Mouse (Mus musculus): ENCODE measurements around the gene Fignl2. TPM values are rescaled to one million over a fixed set of nuclear protein-coding genes. Genes with fewer than 3 reads are reported as not detected.
"Not testable (repeated sequence)": the region's sequence is repeated elsewhere in the genome, so short reads cannot be mapped to it uniquely, and the experiment has no call there.

The Fignl2 gene
- polyA plus RNA-seq, 1 experiment from 2014 or later, result 0.41 TPM

DNA sequence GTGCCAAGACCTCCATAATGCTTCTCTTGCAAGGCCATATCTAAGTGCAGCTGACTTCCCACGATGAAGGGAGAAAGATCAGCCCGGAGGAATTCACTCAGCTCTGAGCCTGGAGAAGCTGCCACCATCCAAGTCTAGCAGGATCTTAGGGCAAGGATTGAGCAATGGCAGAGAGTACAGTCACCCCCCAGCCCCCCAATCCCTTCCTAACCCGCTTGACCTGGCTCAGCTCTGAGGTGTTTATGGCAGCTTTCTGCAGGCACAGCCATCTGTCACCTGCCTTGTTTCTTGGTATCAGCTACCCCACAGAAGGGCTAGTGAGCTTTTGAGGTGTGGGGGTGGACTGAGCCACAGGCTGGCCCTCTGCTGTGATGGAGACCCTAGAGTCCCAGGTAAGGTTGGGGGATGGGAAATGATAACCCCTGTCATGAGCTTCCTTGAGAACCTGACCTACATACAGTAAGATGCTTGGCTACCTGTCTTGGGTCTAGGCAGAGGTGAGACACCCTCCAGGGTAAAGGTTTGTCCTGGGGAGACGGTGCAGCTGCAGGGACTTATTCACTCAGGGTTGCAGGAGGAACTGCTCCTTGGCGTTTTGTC, 37.2 kb upstream of the Fignl2 start, which contains the start of gene Ankrd33:
Gene Ankrd33, plus strand, starts transcription at position 245 of the 600 bp plus-strand sequence.
- H3K4me3 ChIP-seq (ENCODE audit: low read depth, low read length), result no peak within 1 kb of the TSS
- 78% methylated on average over 5 of the region's 5 CpGs for WGBS
- H3K27me3 ChIP-seq (ENCODE audit: control insufficient read depth, insufficient read depth, low read length), result no peaks in the 10 kb centered on the region
- no peak within 1 kb of the TSS for H3K9ac ChIP-seq (replicated peaks; ENCODE audit: low read depth, low read length)
- no peak for ATAC-seq (ENCODE audit: insufficient number of reproducible peaks, insufficient read depth, low FRiP score, low read depth)
- H3K4me1 ChIP-seq (ENCODE audit: control insufficient read depth, insufficient read depth, low read length), result peaks cover 5% of the 10 kb centered on the region; the same call in 1 of the 2 replicates
- no peak within 1 kb of the TSS for H3K4me2 ChIP-seq (replicated peaks; ENCODE audit: low read depth, low read length)
- H3K27ac ChIP-seq (ENCODE audit: low read length), result no peak within 1 kb of the TSS
- H3K9me3 ChIP-seq (ENCODE audit: control insufficient read depth, low read depth, low read length), result no peaks in the 10 kb centered on the region
- no peaks in the 10 kb centered on the region for H3K36me3 ChIP-seq (ENCODE audit: control insufficient read depth, insufficient read depth, low read length)

- H3K9ac ChIP-seq (replicated peaks; ENCODE audit: low read depth, low read length); H3K9me3 ChIP-seq (ENCODE audit: control insufficient read depth, low read depth, low read length); H3K36me3 ChIP-seq (ENCODE audit: control insufficient read depth, insufficient read depth, low read length); ATAC-seq (ENCODE audit: insufficient number of reproducible peaks, insufficient read depth, low FRiP score, low read depth); H3K27me3 ChIP-seq (ENCODE audit: control insufficient read depth, insufficient read depth, low read length); H3K4me3 ChIP-seq (ENCODE audit: low read depth, low read length); H3K4me1 ChIP-seq (ENCODE audit: control insufficient read depth, insufficient read depth, low read length); H3K4me2 ChIP-seq (replicated peaks; ENCODE audit: low read depth, low read length): not testable (repeated sequence)
- H3K27ac ChIP-seq (ENCODE audit: low read length), result peak overlapping the region; percentile 36; the same call in 1 of the 2 replicates
- WGBS, result 91% methylated on average over 2 of the region's 2 CpGs
These were observed 35.4 kb upstream of the Fignl2 start for GRCm38 (mm10) chr15:101113778-101114177.

GRCm38 (mm10) chr15:101113176-101113575, 34.8 kb upstream of the Fignl2 start:
- H3K27ac ChIP-seq (ENCODE audit: low read length), result peak overlapping the region; percentile 36; the same call in 1 of the 2 replicates
- H3K4me2 ChIP-seq (replicated peaks; ENCODE audit: low read depth, low read length), result no peak overlapping the region
- ATAC-seq (ENCODE audit: insufficient number of reproducible peaks, insufficient read depth, low FRiP score, low read depth), result peak; percentile 50; the same call in 1 of the 2 replicates
- H3K4me1 ChIP-seq (ENCODE audit: control insufficient read depth, insufficient read depth, low read length), result no peaks in the 10 kb centered on the region
- H3K4me3 ChIP-seq (ENCODE audit: low read depth, low read length), result no peak overlapping the region
- no peaks in the 10 kb centered on the region for H3K27me3 ChIP-seq (ENCODE audit: control insufficient read depth, insufficient read depth, low read length)
- WGBS, result 57% methylated on average over 8 of the region's 8 CpGs
- no peaks in the 10 kb centered on the region for H3K9me3 ChIP-seq (ENCODE audit: control insufficient read depth, low read depth, low read length)
- no peaks in the 10 kb centered on the region for H3K36me3 ChIP-seq (ENCODE audit: control insufficient read depth, insufficient read depth, low read length)
- no peak overlapping the region for H3K9ac ChIP-seq (replicated peaks; ENCODE audit: low read depth, low read length)

DNA sequence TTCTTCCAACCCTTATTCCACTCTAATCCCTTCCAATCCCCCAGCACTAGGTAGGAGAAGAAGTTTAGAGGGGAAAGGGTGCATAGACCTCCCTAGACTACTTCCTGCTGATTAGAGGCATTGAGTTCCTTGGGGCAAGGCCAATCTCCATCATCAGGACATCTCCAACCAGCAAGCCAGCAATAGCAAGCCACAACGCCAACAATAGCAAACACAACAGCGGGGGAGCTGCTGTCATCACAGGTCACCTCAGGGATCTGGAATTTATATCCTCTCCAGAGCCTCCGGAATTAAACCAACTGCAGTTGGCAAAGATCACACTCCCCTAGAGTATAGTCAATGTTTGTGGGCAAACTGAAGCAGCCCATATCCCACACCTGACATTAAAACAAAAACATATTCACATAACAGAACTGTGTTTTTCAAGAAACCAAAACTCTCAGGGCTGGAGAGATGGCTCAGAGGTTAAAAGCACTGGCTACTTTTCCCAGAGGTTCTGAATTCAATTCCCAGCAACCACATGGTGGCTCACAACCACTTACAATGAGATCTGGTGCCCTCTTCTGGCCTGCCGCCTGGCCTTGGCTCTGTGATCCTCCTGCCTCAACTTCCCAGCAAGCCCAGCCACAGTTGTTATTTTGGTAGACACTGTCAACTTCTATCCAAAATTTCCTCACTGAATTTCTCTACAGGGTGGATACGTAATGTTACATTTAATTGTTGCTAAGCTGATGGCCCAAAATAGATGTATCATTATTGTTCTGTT, 29.7 kb upstream of the Fignl2 start:
- no peak overlapping the region for H3K4me3 ChIP-seq (ENCODE audit: low read depth, low read length)
- H3K9ac ChIP-seq (replicated peaks; ENCODE audit: low read depth, low read length), result no peak overlapping the region
- H3K4me1 ChIP-seq (ENCODE audit: control insufficient read depth, insufficient read depth, low read length), result no peaks in the 10 kb centered on the region
- H3K4me2 ChIP-seq (replicated peaks; ENCODE audit: low read depth, low read length), result no peak overlapping the region
- WGBS, result 93% methylated on average over 5 of the region's 5 CpGs
- H3K36me3 ChIP-seq (ENCODE audit: control insufficient read depth, insufficient read depth, low read length), result no peaks in the 10 kb centered on the region
- no peaks in the 10 kb centered on the region for H3K27me3 ChIP-seq (ENCODE audit: control insufficient read depth, insufficient read depth, low read length)
- H3K27ac ChIP-seq (ENCODE audit: low read length), result no peak overlapping the region
- no peaks in the 10 kb centered on the region for H3K9me3 ChIP-seq (ENCODE audit: control insufficient read depth, low read depth, low read length)
- ATAC-seq (ENCODE audit: insufficient number of reproducible peaks, insufficient read depth, low FRiP score, low read depth), result no peak

DNA sequence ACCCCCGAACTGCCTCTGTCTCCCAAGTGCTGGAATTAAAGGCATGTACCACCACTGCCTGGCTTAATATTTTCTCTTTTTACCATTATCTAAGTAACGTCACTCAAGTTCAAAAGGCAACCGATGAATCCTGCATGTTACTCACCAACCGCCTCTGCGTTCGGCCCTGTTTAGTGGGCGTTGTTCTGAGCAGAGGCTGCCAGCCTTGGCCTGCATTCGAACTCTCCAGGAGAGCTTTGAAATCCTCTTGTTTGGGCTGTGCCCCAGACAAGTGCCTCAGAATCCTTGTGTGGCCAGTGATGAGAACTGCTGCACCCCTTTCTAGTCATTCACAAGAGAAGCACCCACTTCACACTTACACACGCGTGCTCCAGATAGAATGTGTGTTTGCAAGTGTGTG, 27.6 kb upstream of the Fignl2 start:
- H3K27ac ChIP-seq (ENCODE audit: low read length), result no peak overlapping the region
- 85% methylated on average over 10 of the region's 10 CpGs for WGBS

GRCm38 (mm10) chr15:101105496-101105994, 27.2 kb upstream of the Fignl2 start:
- Histone ChIP-seq H3K9ac (replicated peaks; ENCODE audit: low read depth, low read length) (no peak overlapping the region), H3K4me3 (ENCODE audit: low read depth, low read length) (no peak overlapping the region), H3K9me3 (ENCODE audit: control insufficient read depth, low read depth, low read length) (no peaks in the 10 kb centered on the region), H3K36me3 (ENCODE audit: control insufficient read depth, insufficient read depth, low read length) (no peaks in the 10 kb centered on the region), H3K4me1 (ENCODE audit: control insufficient read depth, insufficient read depth, low read length) (no peaks in the 10 kb centered on the region), H3K27me3 (ENCODE audit: control insufficient read depth, insufficient read depth, low read length) (no peaks in the 10 kb centered on the region), H3K4me2 (replicated peaks; ENCODE audit: low read depth, low read length) (peak overlapping the region; percentile 25; the same call in 1 of the 2 replicates), H3K27ac (ENCODE audit: low read length) (no peak overlapping the region)
- 17% methylated on average over 12 of the region's 12 CpGs for WGBS
- peak; percentile 61; the same call in 1 of the 2 replicates for ATAC-seq (ENCODE audit: insufficient number of reproducible peaks, insufficient read depth, low FRiP score, low read depth)

More for the DNA sequence above, 27.6 kb upstream of the Fignl2 start:
- H3K4me2 ChIP-seq (replicated peaks; ENCODE audit: low read depth, low read length), result no peak overlapping the region
- no peak for ATAC-seq (ENCODE audit: insufficient number of reproducible peaks, insufficient read depth, low FRiP score, low read depth)
- no peak overlapping the region for H3K4me3 ChIP-seq (ENCODE audit: low read depth, low read length)
- H3K36me3 ChIP-seq (ENCODE audit: control insufficient read depth, insufficient read depth, low read length), result no peaks in the 10 kb centered on the region
- H3K27me3 ChIP-seq (ENCODE audit: control insufficient read depth, insufficient read depth, low read length), result no peaks in the 10 kb centered on the region
- no peak overlapping the region for H3K9ac ChIP-seq (replicated peaks; ENCODE audit: low read depth, low read length)
- no peaks in the 10 kb centered on the region for H3K9me3 ChIP-seq (ENCODE audit: control insufficient read depth, low read depth, low read length)
- no peaks in the 10 kb centered on the region for H3K4me1 ChIP-seq (ENCODE audit: control insufficient read depth, insufficient read depth, low read length)

DNA sequence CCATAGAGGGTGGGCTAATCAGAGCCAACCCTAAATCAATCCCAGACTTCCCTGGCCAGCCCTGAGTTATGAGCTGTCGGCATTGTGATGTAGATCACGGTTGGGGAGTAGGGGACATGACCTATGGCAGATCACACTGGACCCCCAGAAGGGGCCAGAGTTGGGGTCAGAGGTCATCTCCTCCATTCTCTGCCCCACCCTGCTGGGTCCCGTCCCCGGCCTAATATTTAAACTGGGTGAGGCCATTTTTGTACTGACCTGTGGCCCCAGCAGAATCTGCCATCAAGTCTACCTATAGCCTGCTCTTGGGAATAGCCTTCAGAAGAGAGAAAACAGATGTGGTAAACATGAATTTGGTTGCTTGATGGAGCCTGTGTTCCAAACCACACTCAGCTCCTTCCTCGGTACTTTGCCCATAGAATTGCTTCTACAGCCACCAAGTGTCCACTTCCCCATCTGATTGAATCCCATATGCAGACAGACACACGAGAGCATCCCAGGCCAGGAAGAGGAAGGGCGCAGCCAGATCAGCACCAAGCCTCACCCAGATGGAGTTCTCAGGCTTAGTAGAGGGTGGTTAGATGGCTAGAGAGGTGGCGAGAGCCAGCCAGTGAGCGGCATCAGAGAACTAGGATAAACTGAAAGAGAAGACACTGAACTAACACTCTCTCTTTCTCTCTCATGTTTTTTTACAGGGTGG, 25.4 kb upstream of the Fignl2 start:
- ATAC-seq (ENCODE audit: insufficient number of reproducible peaks, insufficient read depth, low FRiP score, low read depth), result no peak
- Histone ChIP-seq H3K4me3 (ENCODE audit: low read depth, low read length) (no peak overlapping the region), H3K27ac (ENCODE audit: low read length) (no peak overlapping the region), H3K4me2 (replicated peaks; ENCODE audit: low read depth, low read length) (no peak overlapping the region), H3K9ac (replicated peaks; ENCODE audit: low read depth, low read length) (no peak overlapping the region), H3K27me3 (ENCODE audit: control insufficient read depth, insufficient read depth, low read length) (no peaks in the 10 kb centered on the region), H3K9me3 (ENCODE audit: control insufficient read depth, low read depth, low read length) (no peaks in the 10 kb centered on the region), H3K36me3 (ENCODE audit: control insufficient read depth, insufficient read depth, low read length) (no peaks in the 10 kb centered on the region), H3K4me1 (ENCODE audit: control insufficient read depth, insufficient read depth, low read length) (no peaks in the 10 kb centered on the region)
- WGBS, result 79% methylated on average over 9 of the region's 9 CpGs

GRCm38 (mm10) chr15:101100996-101101395, 22.6 kb upstream of the Fignl2 start:
- Histone ChIP-seq H3K9ac (replicated peaks; ENCODE audit: low read depth, low read length) (no peak overlapping the region), H3K27me3 (ENCODE audit: control insufficient read depth, insufficient read depth, low read length) (no peaks in the 10 kb centered on the region), H3K4me2 (replicated peaks; ENCODE audit: low read depth, low read length) (no peak overlapping the region), H3K9me3 (ENCODE audit: control insufficient read depth, low read depth, low read length) (no peaks in the 10 kb centered on the region), H3K4me1 (ENCODE audit: control insufficient read depth, insufficient read depth, low read length) (0 out of 2 replicates have a peak, but pooled peaks cover 4% of the 10 kb centered on the region), H3K36me3 (ENCODE audit: control insufficient read depth, insufficient read depth, low read length) (no peaks in the 10 kb centered on the region), H3K27ac (ENCODE audit: low read length) (no peak overlapping the region), H3K4me3 (ENCODE audit: low read depth, low read length) (no peak overlapping the region)
- no peak for ATAC-seq (ENCODE audit: insufficient number of reproducible peaks, insufficient read depth, low FRiP score, low read depth)
- WGBS, result 74% methylated on average over 3 of the region's 3 CpGs
